Mouse (Mus musculus): ENCODE measurements around the gene Arglu1. TPM values are rescaled to one million over a fixed set of nuclear protein-coding genes. Genes with fewer than 3 reads are reported as not detected.
A peak's percentile ranks its signal among the peaks of the same experiment; 100 is the strongest.

Gene Arglu1
- total and polyA plus RNA-seq, 3 experiments, result 35.1 to 135 (median 58.5) TPM

GRCm38 (mm10) chr8:8685517-8685916, 4.8 kb downstream of the Arglu1 start:
- no peak for TF ChIP-seq POLR2A (IDR thresholded peaks at IDR 0.05; ENCODE audit: low read depth, low read length)
- TF ChIP-seq MXI1 (IDR thresholded peaks at IDR 0.05; ENCODE audit: low read depth, low read length), result no peak
- TF ChIP-seq RAD21 (IDR thresholded peaks at IDR 0.05; ENCODE audit: low read depth, low read length), result no peak
- no peak for TF ChIP-seq MAX (IDR thresholded peaks at IDR 0.05; ENCODE audit: low read length)
- TF ChIP-seq MAZ (IDR thresholded peaks at IDR 0.05; ENCODE audit: low read depth, low read length), result no peak
- no peak for TF ChIP-seq TCF12 (IDR thresholded peaks at IDR 0.05; ENCODE audit: low read depth, low read length)
- TF ChIP-seq KAT2A (IDR thresholded peaks at IDR 0.05; ENCODE audit: insufficient replicate concordance, low read length), result no peak
- no peak for TF ChIP-seq ELF1 (IDR thresholded peaks at IDR 0.05; ENCODE audit: low read depth, low read length)
- TF ChIP-seq SIN3A (IDR thresholded peaks at IDR 0.05; ENCODE audit: low read length), result no peak
- TF ChIP-seq ETS1 (conservative IDR thresholded peaks at IDR 0.05; ENCODE audit: low read depth, low read length), result no peak
- TF ChIP-seq PAX5 (IDR thresholded peaks at IDR 0.05; ENCODE audit: low read length), result no peak
- no peak for TF ChIP-seq NELFE (IDR thresholded peaks at IDR 0.05; ENCODE audit: low read depth, low read length)
- no peak for TF ChIP-seq USF1 (IDR thresholded peaks at IDR 0.05; ENCODE audit: low read depth, low read length)
- no peak for TF ChIP-seq RCOR1 (conservative IDR thresholded peaks at IDR 0.05; ENCODE audit: low read depth, low read length)
- TF ChIP-seq ZC3H11A (IDR thresholded peaks at IDR 0.05; ENCODE audit: low read depth, low read length), result no peak
- TF ChIP-seq BHLHE40 (IDR thresholded peaks at IDR 0.05; ENCODE audit: low read depth, low read length), result no peak
- no peak for TF ChIP-seq CHD2 (IDR thresholded peaks at IDR 0.05; ENCODE audit: low read length)
- TF ChIP-seq MAFK (IDR thresholded peaks at IDR 0.05; ENCODE audit: insufficient replicate concordance, low read length), result no peak
- no peak for TF ChIP-seq MEF2A (IDR thresholded peaks at IDR 0.05; ENCODE audit: borderline replicate concordance, low read depth, low read length)
- TF ChIP-seq SMC3 (IDR thresholded peaks at IDR 0.05; ENCODE audit: low read depth, low read length), result no peak
- Histone ChIP-seq H3K27ac (ENCODE audit: insufficient read depth, low read depth) (no peak overlapping the region), H3K9me3 (replicated peaks; ENCODE audit: low read length) (no peaks in the 10 kb centered on the region), H3K4me2 (ENCODE audit: insufficient read depth, low read depth, poor library complexity, severe bottlenecking) (peak overlapping the region; percentile 9; the same call in 1 of the 2 replicates), H3K36me3 (replicated peaks in 1 of 2; ENCODE audit: control insufficient read depth in 1 of 2, insufficient read depth in 1 of 2, low read length in 1 of 2) (peaks cover 24 to 53% of the 10 kb centered on the region in 2 experiments), H3K27me3 (replicated peaks) (no peaks in the 10 kb centered on the region), H3K9ac (ENCODE audit: insufficient read depth, low read depth) (no peak overlapping the region), H3K79me2 (replicated peaks; ENCODE audit: control insufficient read depth, extremely low read depth, insufficient read depth, poor library complexity, severe bottlenecking) (peaks cover 81% of the 10 kb centered on the region), H3K4me1 (ENCODE audit: control insufficient read depth in 1 of 2, insufficient read depth in 2 of 2) (peaks cover 0 to 31% of the 10 kb centered on the region in 2 experiments; a peak in 2 of 4 replicates), H3K4me3 (replicated peaks in 1 of 3; ENCODE audit: low read depth in 2 of 3, low read length in 2 of 3, poor library complexity in 1 of 3) (no peak overlapping the region)
- DNase-seq (ENCODE audit: extremely low read depth), result no peak
- dilution Hi-C loops (cut with MboI; ENCODE audit: extremely low pct_ligation_motif_present, extremely low pct_unique_long_range_greater_than_20kb, low sequenced_read_pairs) (no loop called here), in situ Hi-C loops (cut with MboI; ENCODE audit: low pct_ligation_motif_present, low pct_unique_long_range_greater_than_20kb, low sequenced_read_pairs) (loop anchor here (25.0 kb wide), 1 partner anchor 223 kb away; no protein-coding TSS in a partner anchor)

GRCm38 (mm10) chr8:8682697-8683096, 7.6 kb downstream of the Arglu1 start:
- no peak overlapping the region for H3K27ac ChIP-seq (ENCODE audit: insufficient read depth, low read depth)
- dilution Hi-C loops (cut with MboI; ENCODE audit: extremely low pct_ligation_motif_present, extremely low pct_unique_long_range_greater_than_20kb, low sequenced_read_pairs) (no loop called here), in situ Hi-C loops (cut with MboI; ENCODE audit: low pct_ligation_motif_present, low pct_unique_long_range_greater_than_20kb, low sequenced_read_pairs) (loop anchor here (25.0 kb wide), 1 partner anchor 220 kb away; no protein-coding TSS in a partner anchor)
- peaks cover 37 to 80% of the 10 kb centered on the region in 2 experiments for H3K36me3 ChIP-seq (replicated peaks in 1 of 2; ENCODE audit: control insufficient read depth in 1 of 2, insufficient read depth in 1 of 2, low read length in 1 of 2)
- H3K4me2 ChIP-seq (ENCODE audit: insufficient read depth, low read depth, poor library complexity, severe bottlenecking), result no peak overlapping the region
- no peak overlapping the region for H3K4me3 ChIP-seq (replicated peaks in 1 of 3; ENCODE audit: low read depth in 2 of 3, low read length in 2 of 3, poor library complexity in 1 of 3)
- TF ChIP-seq USF1 (IDR thresholded peaks at IDR 0.05; ENCODE audit: low read depth, low read length) (no peak), RCOR1 (conservative IDR thresholded peaks at IDR 0.05; ENCODE audit: low read depth, low read length) (no peak), CHD1 (IDR thresholded peaks at IDR 0.05; ENCODE audit: low read depth, low read length) (no peak), ZKSCAN1 (IDR thresholded peaks at IDR 0.05; ENCODE audit: borderline replicate concordance, low read depth, low read length) (no peak), ETS1 (conservative IDR thresholded peaks at IDR 0.05; ENCODE audit: low read depth, low read length) (no peak), NELFE (IDR thresholded peaks at IDR 0.05; ENCODE audit: low read depth, low read length) (no peak), MAFK (IDR thresholded peaks at IDR 0.05; ENCODE audit: insufficient replicate concordance, low read length) (no peak), POLR2A (IDR thresholded peaks at IDR 0.05; ENCODE audit: low read depth, low read length) (no peak), KAT2A (IDR thresholded peaks at IDR 0.05; ENCODE audit: insufficient replicate concordance, low read length) (no peak), MAZ (IDR thresholded peaks at IDR 0.05; ENCODE audit: low read depth, low read length) (no peak), USF2 (conservative IDR thresholded peaks at IDR 0.05; ENCODE audit: low read depth, low read length) (no peak), EP300 (IDR thresholded peaks at IDR 0.05; ENCODE audit: low read length) (no peak)
- no peaks in the 10 kb centered on the region for H3K9me3 ChIP-seq (replicated peaks; ENCODE audit: low read length)
- no peak overlapping the region for H3K9ac ChIP-seq (ENCODE audit: insufficient read depth, low read depth)
- no peak for DNase-seq (ENCODE audit: extremely low read depth)
- H3K79me2 ChIP-seq (replicated peaks; ENCODE audit: control insufficient read depth, extremely low read depth, insufficient read depth, poor library complexity, severe bottlenecking), result peaks cover 73% of the 10 kb centered on the region
- H3K4me1 ChIP-seq (ENCODE audit: control insufficient read depth in 1 of 2, insufficient read depth in 2 of 2), result peaks cover 0 to 22% of the 10 kb centered on the region in 2 experiments; a peak in 2 of 4 replicates
- H3K27me3 ChIP-seq (replicated peaks), result no peaks in the 10 kb centered on the region
